Mouse (Mus musculus): ENCODE results near the gene Dhtkd1. TPM values are rescaled to one million over a fixed set of nuclear protein-coding genes. Genes with fewer than 3 reads are reported as not detected.

The Dhtkd1 gene
- total RNA-seq, 2 experiments from 2014 or later: 8.2 to 8.9 TPM

GRCm38 (mm10) chr2:5930291-5931054 is 12.1 kb downstream of the Dhtkd1 start:
- no peak for DNase-seq

- no peak for DNase-seq
These were observed 12.8 kb downstream of the Dhtkd1 start for GRCm38 (mm10) chr2:5929793-5930192.

GRCm38 (mm10) chr2:5927481-5927880 is 15.1 kb downstream of the Dhtkd1 start:
- DNase-seq: no peak

GRCm38 (mm10) chr2:5923786-5924185 is 18.8 kb downstream of the Dhtkd1 start:
- no peak for DNase-seq

- DNase-seq: no peak
These were observed 19.8 kb downstream of the Dhtkd1 start for GRCm38 (mm10) chr2:5922823-5923222.

- DNase-seq: no peak
These were observed 31.2 kb downstream of the Dhtkd1 start for GRCm38 (mm10) chr2:5911282-5911965.

GRCm38 (mm10) chr2:5906625-5907024 is 36.0 kb downstream of the Dhtkd1 start:
- no peak for DNase-seq

GRCm38 (mm10) chr2:5906092-5906491 is 36.5 kb downstream of the Dhtkd1 start:
- DNase-seq: peak in 1 of 2 experiments; percentile 47

- no peak for DNase-seq
These were observed 42.4 kb downstream of the Dhtkd1 start for GRCm38 (mm10) chr2:5900145-5900544.

GRCm38 (mm10) chr2:5894843-5895570 is 47.6 kb downstream of the Dhtkd1 start, which contains the start of gene Sec61a2:
Sec61a2 (minus strand) TSS chr2:5895432.
- peak; percentile 99 for DNase-seq

- no peak for DNase-seq
These were observed 48.3 kb downstream of the Dhtkd1 start for GRCm38 (mm10) chr2:5894296-5894695.

- no peak for DNase-seq
These were observed 53.2 kb downstream of the Dhtkd1 start for GRCm38 (mm10) chr2:5889412-5889811.

GRCm38 (mm10) chr2:5888865-5889264 is 53.7 kb downstream of the Dhtkd1 start:
- DNase-seq: no peak

- DNase-seq: no peak
These were observed 65.1 kb downstream of the Dhtkd1 start for GRCm38 (mm10) chr2:5877446-5877845.

GRCm38 (mm10) chr2:5869746-5870145 is 72.8 kb downstream of the Dhtkd1 start:
- DNase-seq: no peak

GRCm38 (mm10) chr2:5867681-5868080 is 74.9 kb downstream of the Dhtkd1 start:
- DNase-seq: no peak

GRCm38 (mm10) chr2:5862834-5863233 is 79.8 kb downstream of the Dhtkd1 start, which contains the start of gene Gm13199:
Gm13199 (minus strand) TSS chr2:5862934.
- no peak for DNase-seq

- peak; percentile 18 to 23 for DNase-seq
These were observed 90.7 kb downstream of the Dhtkd1 start for GRCm38 (mm10) chr2:5851866-5852265.

GRCm38 (mm10) chr2:5851116-5851515 is 91.5 kb downstream of the Dhtkd1 start:
- DNase-seq: no peak
